Mouse (Mus musculus) heart, embryonic 16.5 days (tissue): ENCODE results near the gene Zbtb22. TPM values are rescaled to one million over a fixed set of nuclear protein-coding genes. Genes with fewer than 3 reads are reported as not detected.
"Not testable (repeated sequence)": the region's sequence is repeated elsewhere in the genome, so short reads cannot be mapped to it uniquely, and the experiment has no call there.

ENCODE experiments used
- ATAC-seq: fragments of 200-750 bp; cut with Nextera tagmentation; replicated peaks from 2 replicates; pipeline ENCODE4 v1.8.0; 2017; ENCODE audit warnings: moderate number of reproducible peaks; ENCODE audit not compliant: insufficient read depth, low FRiP score; ENCODE audit errors: extremely low read depth
- H3K27ac ChIP-seq: fragments of 300-500 bp; sonication (generic); 2 replicates; pipeline ENCODE4 v1.5.1; 2014; ENCODE audit warnings: mild to moderate bottlenecking, low read length, control low read depth, moderate library complexity
- H3K27me3 ChIP-seq: fragments of 300-500 bp; sonication (generic); 2 replicates; pipeline ENCODE4 v1.6.1; 2014; ENCODE audit warnings: low read length, mixed read lengths; ENCODE audit not compliant: control insufficient read depth, insufficient read depth
- H3K36me3 ChIP-seq: fragments of 300-500 bp; sonication (generic); 2 replicates; pipeline ENCODE4 v1.6.1; 2014; ENCODE audit not compliant: control insufficient read depth, insufficient read depth
- H3K4me1 ChIP-seq: fragments of 300-500 bp; sonication (generic); 2 replicates; pipeline ENCODE4 v1.6.1; 2014; ENCODE audit warnings: low read length, mixed read lengths; ENCODE audit not compliant: control insufficient read depth, insufficient read depth
- H3K4me2 ChIP-seq: fragments of 300-500 bp; sonication (generic); 2 replicates; pipeline ENCODE4 v1.6.1; 2014; ENCODE audit warnings: low read depth, mild to moderate bottlenecking, control low read depth, low read length
- H3K4me3 ChIP-seq: fragments of 300-500 bp; sonication (generic); 2 replicates; pipeline ENCODE4 v1.5.1; 2014; ENCODE audit warnings: mild to moderate bottlenecking, control low read depth, low read length
- H3K9ac ChIP-seq: fragments of 300-500 bp; sonication (generic); 2 replicates; pipeline ENCODE4 v1.6.1; 2014; ENCODE audit warnings: low read length, control low read depth
- H3K9me3 ChIP-seq: fragments of 300-500 bp; sonication (generic); replicated peaks from 2 replicates; pipeline ENCODE4 v1.6.1; 2016; ENCODE audit warnings: low read length; ENCODE audit not compliant: control insufficient read depth
- WGBS: fragments of 180-500 bp; shearing (Covaris S2); extraction: QIAGEN DNeasy Blood & Tissue Kit; methylation state at CpG from one replicate; pipeline ENCODE4 v1.1.7; 2014; 5-methylcytosine and 5-hydroxymethylcytosine counted together
- polyA plus RNA-seq: library from polyadenylated mRNA; unstranded; fragments of >200 nt; fragmentation: Nextera tagmentation; extraction: Ambion mirVana; gene quantifications from 2 replicates; pipeline ENCODE4 v1.2.1, GENCODE M21; 2015

Zbtb22 gene
- polyA plus RNA-seq, 1 experiment from 2014 or later, result 12.8 TPM

DNA sequence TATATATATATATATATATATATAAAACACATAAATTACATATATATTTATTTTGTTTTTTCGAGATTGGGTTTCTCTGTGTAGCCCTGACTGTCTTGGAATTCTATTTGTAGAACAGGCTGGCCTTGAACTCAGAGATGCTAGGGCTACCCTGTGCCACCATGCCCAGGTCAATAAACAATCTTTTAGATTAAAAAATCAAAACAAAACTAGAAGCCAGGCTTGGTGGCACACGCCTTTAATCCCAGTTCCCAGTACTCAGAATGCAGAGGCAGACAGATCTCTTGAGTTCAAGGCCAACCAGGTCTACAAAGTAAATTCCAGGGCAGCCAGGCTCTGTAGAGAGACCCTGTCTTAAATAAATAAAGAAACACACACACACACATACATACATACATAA is 24.3 kb upstream of the Zbtb22 start:
- H3K9me3 ChIP-seq, result no peaks in the 10 kb centered on the region
- no peak overlapping the region for H3K4me3 ChIP-seq
- 53% methylated on average over 2 of the region's 2 CpGs for WGBS
- no peaks in the 10 kb centered on the region for H3K27me3 ChIP-seq
- no peak overlapping the region for H3K27ac ChIP-seq
- peaks cover 10% of the 10 kb centered on the region for H3K4me1 ChIP-seq
- H3K36me3 ChIP-seq, result no peaks in the 10 kb centered on the region
- H3K4me2 ChIP-seq, result no peak overlapping the region
- no peak overlapping the region for H3K9ac ChIP-seq
- no peak for ATAC-seq

DNA sequence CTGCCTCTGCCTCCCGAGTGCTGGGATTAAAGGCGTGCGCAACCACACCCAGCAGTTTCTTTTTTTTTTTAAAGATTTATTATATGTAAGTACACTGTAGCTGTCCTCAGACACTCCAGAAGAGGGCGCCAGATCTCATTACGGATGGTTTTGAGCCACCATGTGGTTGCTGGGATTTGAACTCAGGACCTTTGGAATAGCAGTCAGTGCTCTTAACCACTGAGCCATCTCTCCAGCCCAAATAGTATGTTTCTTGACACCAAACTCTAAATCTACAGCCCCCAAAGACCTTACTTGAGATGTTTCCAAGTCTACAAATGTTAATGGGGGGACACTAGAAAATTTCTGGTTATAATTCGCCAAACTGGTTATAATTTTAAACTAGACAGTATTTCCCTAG is 23.8 kb upstream of the Zbtb22 start:
- H3K27me3 ChIP-seq, H3K9me3 ChIP-seq, H3K36me3 ChIP-seq, H3K4me2 ChIP-seq, H3K27ac ChIP-seq, ATAC-seq, H3K4me3 ChIP-seq, H3K9ac ChIP-seq: not testable (repeated sequence)
- H3K4me1 ChIP-seq, result peaks cover 10% of the 10 kb centered on the region
- WGBS, result 66% methylated on average over 6 of the region's 6 CpGs

DNA sequence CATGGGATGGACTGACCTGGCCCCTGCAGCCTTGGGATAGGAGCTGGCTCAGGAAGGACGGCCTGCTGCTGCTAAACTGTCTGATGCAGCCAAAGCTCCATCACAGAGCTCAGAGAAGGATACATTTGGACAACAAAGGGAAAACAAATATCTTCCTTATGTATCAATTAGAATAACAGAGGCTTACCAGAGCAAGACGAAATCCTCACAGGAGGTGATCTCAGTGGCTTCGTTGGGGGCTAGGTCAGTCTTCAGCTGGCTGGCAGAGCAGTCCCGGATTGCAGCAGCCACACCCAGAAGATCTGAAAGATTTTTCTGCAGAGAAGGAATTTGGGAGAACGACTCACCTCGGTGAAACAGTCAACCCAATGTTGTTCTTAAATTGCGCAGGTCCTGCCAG is 23.3 kb upstream of the Zbtb22 start:
- ATAC-seq, result no peak
- Histone ChIP-seq H3K27me3 (no peaks in the 10 kb centered on the region), H3K9ac (no peak overlapping the region), H3K9me3 (no peaks in the 10 kb centered on the region), H3K4me1 (peaks cover 10% of the 10 kb centered on the region), H3K4me3 (no peak overlapping the region), H3K4me2 (no peak overlapping the region), H3K36me3 (no peaks in the 10 kb centered on the region), H3K27ac (no peak overlapping the region)
- 27% methylated on average over 7 of the region's 7 CpGs for WGBS

DNA sequence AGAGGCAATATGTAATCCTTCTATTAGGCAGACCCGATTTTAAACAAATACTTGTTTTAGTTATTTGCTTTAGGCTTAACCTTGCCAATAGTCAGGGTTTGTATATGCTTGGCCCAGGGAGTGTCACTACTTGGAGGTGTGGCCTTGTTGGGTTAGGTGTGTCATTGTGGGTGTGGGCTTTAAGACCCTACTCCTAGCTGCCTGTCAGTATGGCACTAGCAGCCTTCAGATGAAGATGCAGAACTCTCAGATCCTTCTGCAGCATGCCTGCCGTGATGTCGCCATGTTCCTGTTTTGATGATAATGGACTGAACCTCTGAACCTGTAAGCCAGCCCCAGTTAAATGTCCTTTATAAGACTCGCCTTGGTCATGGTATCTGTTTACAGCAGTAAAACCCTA is 22.7 kb upstream of the Zbtb22 start:
- not testable (repeated sequence) for H3K36me3 ChIP-seq, H3K9ac ChIP-seq, H3K27me3 ChIP-seq, H3K4me3 ChIP-seq, H3K27ac ChIP-seq, H3K9me3 ChIP-seq, H3K4me2 ChIP-seq, ATAC-seq, H3K4me1 ChIP-seq
- 77% methylated on average over 4 of the region's 4 CpGs for WGBS

DNA sequence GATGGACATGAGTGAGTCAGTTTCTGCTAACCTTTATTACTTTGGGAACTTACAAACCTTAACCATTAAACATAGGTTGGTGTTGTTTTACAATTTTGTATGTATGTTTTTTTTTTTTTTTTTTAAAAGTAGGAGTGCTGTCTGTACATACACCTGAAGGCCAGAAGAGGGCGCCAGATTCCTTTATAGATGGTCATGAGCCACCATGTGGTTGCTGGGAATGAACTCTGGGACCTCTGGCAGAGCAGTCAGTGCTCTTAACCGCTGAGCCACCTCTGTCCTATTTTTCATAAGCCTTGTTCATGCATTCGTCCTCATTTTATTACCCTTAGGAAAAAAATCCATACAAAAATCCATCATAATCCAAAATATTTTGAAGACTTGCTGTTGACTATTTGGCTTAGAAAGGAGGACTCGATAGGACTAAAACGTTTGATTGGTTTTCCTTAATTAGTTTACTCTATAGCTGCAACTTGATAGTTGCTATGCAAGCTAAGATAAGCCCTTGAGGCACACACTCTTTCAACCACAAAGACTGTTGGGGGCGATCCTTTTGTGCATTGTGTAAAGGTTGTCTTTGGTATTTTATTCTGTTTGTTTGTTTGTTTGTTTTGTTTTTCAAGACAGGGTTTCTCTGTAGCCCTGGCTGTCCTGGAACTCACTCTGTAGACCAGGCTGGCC is 18.4 kb upstream of the Zbtb22 start:
- no peak overlapping the region for H3K9ac ChIP-seq
- no peaks in the 10 kb centered on the region for H3K9me3 ChIP-seq
- no peak overlapping the region for H3K4me3 ChIP-seq
- H3K36me3 ChIP-seq, result no peaks in the 10 kb centered on the region
- H3K27me3 ChIP-seq, result no peaks in the 10 kb centered on the region
- no peak overlapping the region for H3K4me2 ChIP-seq
- no peaks in the 10 kb centered on the region for H3K4me1 ChIP-seq
- no peak overlapping the region for H3K27ac ChIP-seq
- no peak for ATAC-seq
- WGBS, result 42% methylated on average over 6 of the region's 6 CpGs

DNA sequence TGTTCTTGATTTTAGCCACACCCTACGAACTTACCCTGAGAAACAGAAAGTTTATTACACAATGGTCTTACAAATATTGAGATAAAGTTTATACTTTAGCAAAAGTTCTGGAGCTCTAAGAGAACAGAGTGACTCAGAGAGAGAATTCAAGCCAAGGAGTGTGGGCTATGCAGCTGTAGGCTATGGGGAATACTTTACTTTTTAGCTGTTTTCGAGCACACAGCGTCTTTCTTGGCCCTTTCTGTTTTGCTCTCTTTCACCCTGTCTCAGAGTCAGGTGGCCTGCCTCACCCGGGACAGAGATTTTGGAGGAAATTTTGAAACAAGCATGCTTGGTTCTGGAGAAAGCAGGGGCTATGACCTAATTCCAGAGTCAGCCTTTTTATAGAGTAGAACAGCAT is 17.5 kb upstream of the Zbtb22 start:
- not testable (repeated sequence) for H3K9me3 ChIP-seq, ATAC-seq, H3K4me1 ChIP-seq, H3K9ac ChIP-seq, H3K27ac ChIP-seq, H3K27me3 ChIP-seq, H3K4me3 ChIP-seq, H3K4me2 ChIP-seq, H3K36me3 ChIP-seq
- WGBS, result 59% methylated on average over 4 of the region's 4 CpGs

DNA sequence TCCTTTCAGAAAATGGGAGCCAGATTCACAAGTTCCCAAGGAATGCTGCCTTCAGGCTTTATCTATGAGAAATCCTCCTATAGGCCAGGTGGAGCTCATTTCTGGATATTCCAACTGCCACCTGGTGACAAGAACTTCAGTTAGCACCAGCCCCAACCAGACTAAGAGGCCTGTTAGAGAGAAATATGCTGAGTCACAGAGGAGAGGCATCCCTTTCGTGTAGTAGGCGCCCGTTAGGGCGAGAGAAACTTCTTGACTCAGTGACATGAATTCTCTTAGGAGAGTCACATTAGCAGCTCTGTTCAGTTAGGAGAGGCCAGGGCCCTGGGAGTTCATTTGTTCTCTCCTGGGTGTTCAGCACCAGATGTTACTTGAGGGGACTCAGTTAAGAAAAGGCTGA is 16.1 kb upstream of the Zbtb22 start:
- Histone ChIP-seq H3K9me3 (no peaks in the 10 kb centered on the region), H3K9ac (no peak overlapping the region), H3K4me2 (no peak overlapping the region), H3K4me1 (no peaks in the 10 kb centered on the region), H3K27me3 (no peaks in the 10 kb centered on the region), H3K27ac (no peak overlapping the region), H3K36me3 (no peaks in the 10 kb centered on the region), H3K4me3 (no peak overlapping the region)
- ATAC-seq, result no peak
- 63% methylated on average over 4 of the region's 4 CpGs for WGBS

DNA sequence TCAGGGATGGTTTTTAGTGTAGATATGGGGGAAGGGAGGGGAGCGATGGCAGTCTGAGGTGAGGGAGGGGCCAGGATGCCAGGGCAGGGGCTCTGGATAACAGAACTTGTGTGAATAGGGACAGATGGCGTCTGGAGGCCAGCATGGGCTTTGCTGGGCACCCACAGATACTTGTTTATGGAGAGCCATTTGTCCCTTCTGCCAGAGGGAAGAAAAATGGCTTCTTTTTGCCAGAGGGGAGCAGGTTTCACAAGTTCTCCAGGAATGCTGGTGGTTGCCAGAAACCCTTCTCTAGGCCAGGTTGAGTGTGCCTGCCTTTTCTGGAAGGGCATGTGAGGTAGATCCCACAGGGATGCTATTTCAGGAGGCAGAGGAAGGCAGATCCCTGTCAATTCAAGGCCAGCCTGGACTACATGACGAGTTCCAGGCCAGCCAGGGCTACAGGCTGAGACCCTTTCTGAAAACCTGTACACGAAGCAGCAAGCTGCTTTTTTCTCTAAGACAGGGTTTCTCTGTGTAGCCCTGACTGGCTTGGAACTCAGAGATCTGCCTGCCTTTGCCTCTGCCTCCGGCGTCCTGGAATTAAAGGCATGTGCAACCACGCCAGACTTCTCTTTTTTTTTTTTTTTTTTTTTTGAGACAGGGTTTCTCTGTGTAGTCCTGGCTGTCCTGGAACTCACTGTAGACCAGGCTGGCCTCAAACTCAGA is 15.3 kb upstream of the Zbtb22 start:
- Histone ChIP-seq H3K27ac (no peak overlapping the region), H3K9ac (no peak overlapping the region)

DNA sequence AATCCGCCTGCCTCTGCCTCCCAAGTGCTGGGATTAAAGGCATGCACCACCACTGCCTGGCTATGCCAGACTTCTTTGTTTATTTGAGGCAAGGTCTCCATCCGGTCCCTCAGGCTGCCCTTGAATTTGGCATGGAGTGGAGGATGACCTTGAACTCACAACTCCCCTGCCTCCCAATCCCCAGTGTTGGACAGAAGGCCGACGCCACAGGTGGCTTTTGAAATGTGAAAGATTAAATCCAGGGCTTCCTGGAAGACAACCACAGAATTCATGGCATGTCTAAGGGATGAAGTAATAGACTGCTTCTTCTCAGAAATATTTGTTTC is 14.8 kb upstream of the Zbtb22 start:
- Histone ChIP-seq H3K4me2 (no peak overlapping the region), H3K9ac (no peak overlapping the region), H3K36me3 (no peaks in the 10 kb centered on the region), H3K27me3 (no peaks in the 10 kb centered on the region), H3K27ac (no peak overlapping the region; the same call in 1 of the 2 replicates), H3K4me3 (no peak overlapping the region), H3K9me3 (no peaks in the 10 kb centered on the region), H3K4me1 (no peaks in the 10 kb centered on the region)
- 71% methylated on average over 4 of the region's 4 CpGs for WGBS
- no peak for ATAC-seq

More for the DNA sequence above, 15.3 kb upstream of the Zbtb22 start:
- no peaks in the 10 kb centered on the region for H3K9me3 ChIP-seq
- ATAC-seq, result no peak
- H3K4me3 ChIP-seq, result no peak overlapping the region
- no peaks in the 10 kb centered on the region for H3K27me3 ChIP-seq
- 57% methylated on average over 7 of the region's 7 CpGs for WGBS
- H3K4me1 ChIP-seq, result no peaks in the 10 kb centered on the region
- H3K36me3 ChIP-seq, result no peaks in the 10 kb centered on the region
- no peak overlapping the region for H3K4me2 ChIP-seq
